Mouse (Mus musculus) testis, adult 2 months (tissue): ENCODE data around the gene Nanos2.

Source experiments
- CTCF ChIP-seq: fragments of 200-500 bp; IDR thresholded peaks from 2 replicates; pipeline ENCODE4 v1.5.1; 2012; ENCODE audit warnings: low read depth, mild to moderate bottlenecking, inconsistent platforms, low read length, moderate library complexity; ENCODE audit not compliant: control insufficient read depth, insufficient read depth, insufficient replicate concordance
- POLR2A ChIP-seq: fragments of 200-500 bp; IDR thresholded peaks from 2 replicates; pipeline ENCODE4 v1.6.1; 2012; ENCODE audit warnings: low read depth, mild to moderate bottlenecking, inconsistent platforms, low read length, moderate library complexity; ENCODE audit not compliant: control insufficient read depth

DNA sequence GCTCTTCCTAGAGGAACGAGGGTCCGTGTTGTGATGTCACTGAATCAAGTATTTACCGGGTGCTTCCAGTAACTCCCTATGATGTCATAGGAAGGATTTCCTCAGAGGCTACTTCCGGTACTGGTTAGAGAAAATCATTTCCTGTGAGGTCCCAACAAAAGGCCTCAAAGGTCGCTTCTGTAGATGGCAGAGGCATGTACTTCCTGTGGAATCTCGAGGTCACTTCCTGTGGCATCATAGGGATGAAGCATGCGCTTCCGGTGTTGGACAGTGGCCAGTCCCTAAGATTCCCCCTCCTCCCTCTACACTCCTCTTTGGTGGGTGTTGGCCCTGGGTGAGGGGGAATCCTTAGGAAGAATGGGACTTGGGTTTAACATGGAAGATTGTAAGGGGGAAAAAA is 27.8 kb upstream of the Nanos2 start:
- no peak for TF ChIP-seq CTCF
- TF ChIP-seq POLR2A: no peak
